Mouse (Mus musculus) CD4-positive, CD25-positive, alpha-beta regulatory T cell, adult 2 months (primary cell): ENCODE data around the gene Spata13.
A peak's percentile ranks its signal among the peaks of the same experiment; 100 is the strongest.

ENCODE experiments used
- DNase-seq: peaks from one replicate; pipeline ENCODE4 v3.0.0-alpha.2; 2012; ENCODE audit warnings: low read depth, low spot score

Gene Spata13

GRCm38 (mm10) chr14:60749880-60750279 is 116.1 kb downstream of the Spata13 start:
- no peak for DNase-seq

- no peak for DNase-seq
Observed at GRCm38 (mm10) chr14:60751581-60751980, 117.8 kb downstream of the Spata13 start.

- DNase-seq = no peak
Observed at GRCm38 (mm10) chr14:60752892-60753800, 119.3 kb downstream of the Spata13 start.

- DNase-seq = no peak
Observed at GRCm38 (mm10) chr14:60753801-60754126, 120.0 kb downstream of the Spata13 start.

- DNase-seq = no peak
Observed at GRCm38 (mm10) chr14:60754656-60755055, 120.9 kb downstream of the Spata13 start.

- no peak for DNase-seq
Observed at GRCm38 (mm10) chr14:60756271-60756670, 122.5 kb downstream of the Spata13 start.

- DNase-seq = no peak
Observed at GRCm38 (mm10) chr14:60757265-60757664, 123.5 kb downstream of the Spata13 start.

GRCm38 (mm10) chr14:60757722-60758121 is 123.9 kb downstream of the Spata13 start:
- DNase-seq = no peak

GRCm38 (mm10) chr14:60759097-60759496 is 125.3 kb downstream of the Spata13 start:
- DNase-seq = no peak

GRCm38 (mm10) chr14:60761801-60762200 is 128.0 kb downstream of the Spata13 start:
- no peak for DNase-seq

GRCm38 (mm10) chr14:60762754-60763153 is 129.0 kb downstream of the Spata13 start:
- DNase-seq = no peak

- no peak for DNase-seq
Observed at GRCm38 (mm10) chr14:60763746-60764145, 129.9 kb downstream of the Spata13 start.

- no peak for DNase-seq
Observed at GRCm38 (mm10) chr14:60764526-60764925, 130.7 kb downstream of the Spata13 start.

- no peak for DNase-seq
Observed at GRCm38 (mm10) chr14:60765025-60765424, 131.2 kb downstream of the Spata13 start.

- DNase-seq = no peak
Observed at GRCm38 (mm10) chr14:60767884-60768283, 134.1 kb downstream of the Spata13 start, which contains the start of gene C1qtnf9. C1qtnf9 (plus strand) TSS chr14:60768134.

- DNase-seq = no peak
Observed at GRCm38 (mm10) chr14:60769340-60769739, 135.5 kb downstream of the Spata13 start.

GRCm38 (mm10) chr14:60770594-60770993 is 136.8 kb downstream of the Spata13 start:
- no peak for DNase-seq

GRCm38 (mm10) chr14:60771057-60771456 is 137.3 kb downstream of the Spata13 start:
- DNase-seq = peak; percentile 86

- peak; percentile 39 for DNase-seq
Observed at GRCm38 (mm10) chr14:60773476-60773875, 139.7 kb downstream of the Spata13 start.

GRCm38 (mm10) chr14:60776521-60776920 is 142.7 kb downstream of the Spata13 start:
- DNase-seq = no peak

GRCm38 (mm10) chr14:60777485-60777919 is 143.7 kb downstream of the Spata13 start:
- DNase-seq = no peak

GRCm38 (mm10) chr14:60779198-60779597 is 145.4 kb downstream of the Spata13 start:
- DNase-seq = no peak

GRCm38 (mm10) chr14:60782121-60782656 is 148.4 kb downstream of the Spata13 start:
- no peak for DNase-seq
